Mouse (Mus musculus) midbrain, embryonic 12.5 days (tissue): ENCODE results near the gene Nup210. TPM values are rescaled to one million over a fixed set of nuclear protein-coding genes. Genes with fewer than 3 reads are reported as not detected.

Experiments
- ATAC-seq: fragments of 200-750 bp; cut with Nextera tagmentation; 2 replicates; pipeline ENCODE4 v1.8.0; 2017; ENCODE audit warnings: low read depth, moderate TSS enrichment, moderate library complexity; ENCODE audit not compliant: low FRiP score
- H3K27ac ChIP-seq: fragments of 300-500 bp; sonication (generic); replicated peaks from 2 replicates; pipeline ENCODE4 v1.5.1; 2016; ENCODE audit warnings: mild to moderate bottlenecking
- H3K27me3 ChIP-seq: fragments of 300-500 bp; sonication (generic); 2 replicates; pipeline ENCODE4 v1.6.1; 2016; ENCODE audit warnings: mild to moderate bottlenecking
- H3K36me3 ChIP-seq: fragments of 300-500 bp; sonication (generic); 2 replicates; pipeline ENCODE4 v1.6.1; 2016
- H3K4me1 ChIP-seq: fragments of 300-500 bp; sonication (generic); 2 replicates; pipeline ENCODE4 v1.6.1; 2016
- H3K4me2 ChIP-seq: fragments of 300-500 bp; sonication (generic); replicated peaks from 2 replicates; pipeline ENCODE4 v1.6.1; 2016; ENCODE audit warnings: mild to moderate bottlenecking, moderate library complexity
- H3K4me3 ChIP-seq: fragments of 300-500 bp; sonication (generic); 2 replicates; pipeline ENCODE4 v1.5.1; 2016; ENCODE audit warnings: mild to moderate bottlenecking
- H3K9ac ChIP-seq: fragments of 300-500 bp; sonication (generic); replicated peaks from 2 replicates; pipeline ENCODE4 v1.6.1; 2016; ENCODE audit warnings: mild to moderate bottlenecking, moderate library complexity
- H3K9me3 ChIP-seq: fragments of 300-500 bp; sonication (generic); 2 replicates; pipeline ENCODE4 v1.6.1; 2016; ENCODE audit warnings: mild to moderate bottlenecking
- WGBS: fragments of 180-500 bp; shearing (Covaris S2); methylation state at CpG from one replicate; pipeline ENCODE4 v1.1.7; 2016; 5-methylcytosine and 5-hydroxymethylcytosine counted together
- polyA plus RNA-seq: library from polyadenylated mRNA; unstranded; fragments of >200 nt; fragmentation: Nextera tagmentation; extraction: Ambion mirVana; gene quantifications from 2 replicates; pipeline ENCODE4 v1.2.1, GENCODE M21; 2016

Nup210 gene
- polyA plus RNA-seq, 1 experiment from 2014 or later: 23.4 TPM

DNA sequence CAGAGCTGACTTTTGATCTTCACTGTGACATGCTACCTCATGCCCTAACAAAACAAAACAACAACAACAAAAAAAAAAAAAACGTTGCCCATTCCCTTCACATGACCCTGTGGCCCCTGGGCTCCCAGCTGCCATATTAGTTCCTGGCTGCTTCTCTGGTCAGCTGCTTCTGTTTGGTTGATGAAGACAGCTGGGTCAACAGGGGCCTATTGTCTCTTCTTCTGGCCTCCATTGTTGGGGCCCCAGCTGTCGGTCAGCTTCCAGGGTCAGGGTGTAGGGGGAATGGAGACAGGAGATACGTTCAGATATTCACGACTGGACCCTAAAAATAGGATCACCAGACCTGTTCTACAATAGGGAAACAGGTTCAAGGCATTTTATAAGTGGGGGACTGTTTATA, 39.4 kb upstream of the Nup210 start:
- H3K9ac ChIP-seq: no peak overlapping the region
- WGBS: 11% methylated on average over 4 of the region's 4 CpGs

DNA sequence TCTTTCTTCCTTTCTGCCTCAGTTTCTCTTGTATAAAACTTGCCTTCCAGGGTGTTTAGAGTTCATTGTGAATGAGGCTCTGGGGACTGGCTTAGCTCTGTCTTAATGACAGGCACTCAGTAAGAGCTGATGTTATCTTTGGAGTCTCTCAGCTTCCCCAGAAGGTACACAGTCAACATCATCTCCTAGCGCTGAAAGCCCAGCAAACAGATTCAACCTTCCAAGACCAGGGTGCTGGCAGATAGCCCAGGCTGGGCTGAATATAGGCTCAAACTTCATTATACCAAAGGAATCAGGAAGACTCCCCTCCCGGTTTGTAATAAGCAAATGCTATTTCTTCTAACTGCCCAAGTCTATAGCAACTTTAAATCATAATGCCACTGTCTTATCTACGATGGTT, 38.7 kb upstream of the Nup210 start:
- H3K27me3 ChIP-seq: no peaks in the 10 kb centered on the region
- peaks cover 63% of the 10 kb centered on the region for H3K4me1 ChIP-seq
- no peak overlapping the region for H3K27ac ChIP-seq
- no peaks in the 10 kb centered on the region for H3K36me3 ChIP-seq
- ATAC-seq: no peak
- WGBS: 85% methylated on average over 3 of the region's 3 CpGs
- no peak overlapping the region for H3K9ac ChIP-seq
- H3K9me3 ChIP-seq: no peaks in the 10 kb centered on the region
- no peak overlapping the region for H3K4me2 ChIP-seq
- no peak overlapping the region for H3K4me3 ChIP-seq

More for the DNA sequence above, 39.4 kb upstream of the Nup210 start:
- peaks cover 70% of the 10 kb centered on the region for H3K4me1 ChIP-seq
- no peaks in the 10 kb centered on the region for H3K9me3 ChIP-seq
- H3K4me2 ChIP-seq: peak overlapping the region; percentile 81
- peak overlapping the region; percentile 57 for H3K27ac ChIP-seq
- H3K4me3 ChIP-seq: peak overlapping the region; percentile 57
- ATAC-seq: no peak
- no peaks in the 10 kb centered on the region for H3K36me3 ChIP-seq
- no peaks in the 10 kb centered on the region for H3K27me3 ChIP-seq

GRCm38 (mm10) chr6:91154685-91155084, 38.1 kb upstream of the Nup210 start:
- no peaks in the 10 kb centered on the region for H3K9me3 ChIP-seq

GRCm38 (mm10) chr6:91153549-91154064, 37.0 kb upstream of the Nup210 start:
- peak overlapping the region; percentile 45 for H3K4me2 ChIP-seq
- H3K4me3 ChIP-seq: peak overlapping the region; percentile 23
- ATAC-seq: peak; percentile 59
- H3K27ac ChIP-seq: peak overlapping the region; percentile 79
- no peaks in the 10 kb centered on the region for H3K27me3 ChIP-seq
- WGBS: under 1% methylated on average over 10 of the region's 10 CpGs
- peaks cover 48% of the 10 kb centered on the region for H3K4me1 ChIP-seq
- H3K9ac ChIP-seq: no peak overlapping the region
- H3K36me3 ChIP-seq: no peaks in the 10 kb centered on the region
- no peaks in the 10 kb centered on the region for H3K9me3 ChIP-seq

More at GRCm38 (mm10) chr6:91154685-91155084, 38.1 kb upstream of the Nup210 start:
- Histone ChIP-seq H3K4me3 (no peak overlapping the region), H3K27ac (peak overlapping the region; percentile 79; the same call in 1 of the 2 replicates), H3K27me3 (no peaks in the 10 kb centered on the region), H3K4me1 (peaks cover 58% of the 10 kb centered on the region), H3K9ac (no peak overlapping the region), H3K36me3 (no peaks in the 10 kb centered on the region), H3K4me2 (no peak overlapping the region)
- ATAC-seq: no peak
- 60% methylated on average over 4 of the region's 4 CpGs for WGBS

GRCm38 (mm10) chr6:91152892-91153548, 36.4 kb upstream of the Nup210 start:
- ATAC-seq: no peak
- Histone ChIP-seq H3K9ac (no peak overlapping the region), H3K27me3 (no peaks in the 10 kb centered on the region), H3K36me3 (no peaks in the 10 kb centered on the region), H3K27ac (peak overlapping the region; percentile 79), H3K4me1 (peaks cover 45% of the 10 kb centered on the region), H3K9me3 (no peaks in the 10 kb centered on the region), H3K4me3 (no peak overlapping the region), H3K4me2 (peak overlapping the region; percentile 45)
- 38% methylated on average over 7 of the region's 7 CpGs for WGBS

DNA sequence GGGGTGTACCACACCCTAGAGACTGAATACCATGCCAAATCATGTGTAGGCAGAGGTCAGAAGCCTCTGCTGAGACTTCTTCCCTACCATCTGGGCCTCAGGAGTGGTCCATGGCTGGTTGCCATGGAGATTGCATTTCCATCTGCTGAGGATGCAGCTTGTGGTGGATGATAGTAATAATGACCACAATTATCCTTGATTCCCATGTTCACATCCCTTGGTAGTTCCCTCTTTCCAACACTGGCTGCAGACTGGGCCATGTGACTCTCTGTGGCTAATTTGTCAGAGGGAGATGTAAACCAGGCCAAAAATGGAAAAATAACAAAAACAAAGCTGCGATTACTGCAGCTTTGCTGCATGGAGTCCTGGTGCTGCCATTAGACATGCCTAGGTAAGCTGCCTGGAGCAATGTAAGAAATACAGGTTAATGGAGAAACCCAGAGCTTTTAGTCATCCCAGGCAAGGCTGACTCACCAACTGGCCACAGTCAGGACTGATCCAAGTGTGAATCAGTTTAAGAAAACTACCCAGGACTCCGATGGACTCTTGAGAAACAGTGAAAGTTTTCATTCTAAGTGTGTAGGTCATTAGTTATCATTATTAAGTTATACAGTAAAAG, 30.6 kb upstream of the Nup210 start:
- H3K4me2 ChIP-seq: no peak overlapping the region
- peak overlapping the region; percentile 91 for H3K27ac ChIP-seq
- H3K27me3 ChIP-seq: no peaks in the 10 kb centered on the region
- peaks cover 25% of the 10 kb centered on the region for H3K4me1 ChIP-seq
- H3K4me3 ChIP-seq: no peak overlapping the region
- no peaks in the 10 kb centered on the region for H3K9me3 ChIP-seq
- no peak overlapping the region for H3K9ac ChIP-seq
- 83% methylated on average over 2 of the region's 2 CpGs for WGBS
- ATAC-seq: peak; percentile 87
- H3K36me3 ChIP-seq: no peaks in the 10 kb centered on the region

DNA sequence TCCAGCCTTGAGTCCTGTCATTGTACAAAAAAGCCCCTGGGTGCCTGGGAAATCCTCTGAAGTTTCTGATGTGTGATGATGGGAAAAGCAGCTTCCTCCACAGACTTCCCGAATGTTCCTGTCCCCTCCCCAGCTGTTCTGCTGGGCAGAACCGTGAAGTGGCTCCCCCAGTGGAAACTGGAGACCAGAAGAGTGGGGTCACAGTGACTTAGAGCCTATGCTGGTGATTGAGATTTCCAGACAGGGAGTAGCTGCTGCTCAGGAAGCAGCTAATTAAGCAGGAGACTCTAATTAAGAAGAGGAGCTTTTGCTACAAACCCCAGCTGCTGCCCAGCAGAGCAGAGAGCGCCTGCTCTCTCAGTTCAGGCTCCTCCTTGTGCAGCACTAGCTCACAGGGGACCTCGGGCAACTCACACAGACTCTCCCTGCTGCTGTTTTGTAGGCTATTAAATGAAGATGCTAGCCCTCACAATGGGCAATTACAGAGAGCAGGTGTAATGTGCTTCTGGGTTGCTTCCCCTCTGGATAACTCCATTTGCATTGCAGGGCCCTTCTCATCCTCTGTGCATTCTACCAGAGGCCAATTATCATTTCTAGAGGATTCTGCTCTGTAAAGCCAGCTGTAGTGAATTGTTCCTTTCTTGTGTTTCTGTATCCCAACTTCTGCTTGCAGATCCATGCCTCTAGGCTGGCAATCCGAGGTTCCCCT, 30.0 kb upstream of the Nup210 start:
- ATAC-seq: peak; percentile 91
- Histone ChIP-seq H3K27ac (peak overlapping the region; percentile 91), H3K9ac (no peak overlapping the region), H3K4me3 (no peak overlapping the region), H3K4me1 (peaks cover 25% of the 10 kb centered on the region), H3K9me3 (no peaks in the 10 kb centered on the region), H3K27me3 (no peaks in the 10 kb centered on the region), H3K36me3 (no peaks in the 10 kb centered on the region), H3K4me2 (no peak overlapping the region)
- 20% methylated on average over 5 of the region's 5 CpGs for WGBS

DNA sequence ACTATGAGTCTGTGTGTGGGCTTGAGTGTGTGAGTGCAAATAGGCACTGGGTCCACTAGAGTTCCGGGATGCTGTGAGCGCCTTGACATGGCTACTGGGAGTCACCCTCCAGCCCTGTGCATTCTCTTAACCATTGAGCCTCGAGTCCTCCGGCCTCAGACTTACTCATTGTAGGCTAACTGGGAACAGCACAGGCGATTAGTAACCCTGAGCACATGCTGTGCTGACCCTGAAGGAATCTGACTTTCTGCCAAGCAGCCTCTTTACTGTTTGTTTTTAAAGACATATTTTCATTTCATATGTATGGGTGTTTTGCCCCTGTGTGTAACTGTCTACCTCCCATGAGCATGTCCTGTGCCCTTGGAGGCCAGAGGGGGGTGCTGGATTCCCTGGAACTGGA, 28.9 kb upstream of the Nup210 start:
- H3K4me2 ChIP-seq: no peak overlapping the region
- no peak for ATAC-seq
- H3K27ac ChIP-seq: peak overlapping the region; percentile 91
- no peaks in the 10 kb centered on the region for H3K9me3 ChIP-seq
- H3K27me3 ChIP-seq: no peaks in the 10 kb centered on the region
- no peak overlapping the region for H3K4me3 ChIP-seq
- H3K4me1 ChIP-seq: peaks cover 25% of the 10 kb centered on the region
- H3K36me3 ChIP-seq: no peaks in the 10 kb centered on the region
- WGBS: 65% methylated on average over 5 of the region's 5 CpGs
- no peak overlapping the region for H3K9ac ChIP-seq

GRCm38 (mm10) chr6:91145056-91145455, 28.4 kb upstream of the Nup210 start:
- Histone ChIP-seq H3K4me2 (no peak overlapping the region), H3K36me3 (no peaks in the 10 kb centered on the region), H3K27ac (peak overlapping the region; percentile 91), H3K27me3 (no peaks in the 10 kb centered on the region), H3K4me1 (peaks cover 25% of the 10 kb centered on the region), H3K9me3 (no peaks in the 10 kb centered on the region), H3K4me3 (no peak overlapping the region), H3K9ac (no peak overlapping the region)
- no peak for ATAC-seq
- 65% methylated on average over 3 of the region's 3 CpGs for WGBS

DNA sequence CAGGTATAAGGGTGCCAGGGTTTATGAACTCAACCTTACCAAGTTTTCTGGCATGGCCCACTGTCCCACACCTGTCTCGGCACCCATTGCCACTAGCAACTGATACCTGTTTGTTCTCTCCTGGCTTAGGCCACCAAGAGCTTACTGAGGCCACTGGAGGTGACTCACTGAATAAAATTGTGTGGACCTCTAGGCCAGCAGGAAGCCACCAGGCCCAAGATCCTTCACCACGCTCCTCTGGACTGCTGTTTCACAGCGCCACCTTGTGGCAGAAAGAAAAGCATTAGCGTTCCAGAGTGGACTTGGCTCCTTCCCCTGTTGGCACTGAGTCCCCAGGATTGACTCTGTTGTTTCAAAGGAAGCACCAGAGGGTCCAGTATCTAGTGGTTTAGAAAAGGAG, 23.2 kb upstream of the Nup210 start:
- H3K36me3 ChIP-seq: no peaks in the 10 kb centered on the region
- H3K27ac ChIP-seq: no peak overlapping the region
- no peak overlapping the region for H3K9ac ChIP-seq
- H3K9me3 ChIP-seq: no peaks in the 10 kb centered on the region
- ATAC-seq: no peak
- WGBS: 32% methylated on average over 4 of the region's 4 CpGs
- H3K27me3 ChIP-seq: peaks cover 3% of the 10 kb centered on the region; the same call in 1 of the 2 replicates
- H3K4me2 ChIP-seq: no peak overlapping the region
- H3K4me3 ChIP-seq: no peak overlapping the region
- no peaks in the 10 kb centered on the region for H3K4me1 ChIP-seq

GRCm38 (mm10) chr6:91137343-91137956, 20.8 kb upstream of the Nup210 start:
- H3K27ac ChIP-seq: no peak overlapping the region
- H3K36me3 ChIP-seq: no peaks in the 10 kb centered on the region
- no peak overlapping the region for H3K9ac ChIP-seq
- peaks cover 3% of the 10 kb centered on the region; the same call in 1 of the 2 replicates for H3K27me3 ChIP-seq
- no peak for ATAC-seq
- 85% methylated on average over 10 of the region's 10 CpGs for WGBS
- H3K4me2 ChIP-seq: no peak overlapping the region
- H3K4me1 ChIP-seq: no peaks in the 10 kb centered on the region
- no peaks in the 10 kb centered on the region for H3K9me3 ChIP-seq
- H3K4me3 ChIP-seq: no peak overlapping the region

DNA sequence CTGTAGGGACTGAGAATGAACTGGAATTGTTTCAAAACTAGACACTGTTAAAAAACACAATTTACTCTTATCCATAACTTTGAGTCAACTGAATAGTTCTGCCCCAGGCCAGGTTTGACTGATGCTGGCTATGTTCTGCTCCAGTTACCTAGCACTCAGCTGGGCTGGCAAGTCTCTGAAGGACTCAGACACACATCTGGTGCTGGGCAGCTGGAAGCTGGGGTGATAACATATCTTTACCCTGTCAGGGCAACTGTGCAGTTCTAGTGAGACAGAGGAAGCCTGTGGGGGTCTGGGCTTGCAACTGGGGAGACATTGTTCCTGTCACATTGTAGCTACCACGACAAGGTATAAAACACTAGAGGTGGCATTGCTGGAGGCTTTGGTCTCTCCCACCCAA, 14.2 kb upstream of the Nup210 start:
- no peaks in the 10 kb centered on the region for H3K36me3 ChIP-seq

More for the DNA sequence above, 14.2 kb upstream of the Nup210 start:
- Histone ChIP-seq H3K4me1 (no peaks in the 10 kb centered on the region), H3K27me3 (no peaks in the 10 kb centered on the region), H3K9me3 (no peaks in the 10 kb centered on the region), H3K4me2 (no peak overlapping the region), H3K27ac (no peak overlapping the region), H3K4me3 (no peak overlapping the region), H3K9ac (no peak overlapping the region)
- WGBS: 62% methylated on average over 1 of the region's 1 CpGs
- ATAC-seq: no peak
